Mouse (Mus musculus): ENCODE data around the gene Rras2. TPM values are rescaled to one million over a fixed set of nuclear protein-coding genes. Genes with fewer than 3 reads are reported as not detected.

The Rras2 gene
- total RNA-seq, 1 experiment from 2014 or later: 9.2 TPM

GRCm38 (mm10) chr7:114118180-114118579 is 599 bp upstream of the Rras2 start:
- ATAC-seq (replicated peaks in 1 of 2; ENCODE audit: insufficient read depth in 1 of 2, low FRiP score in 2 of 2, low TSS enrichment in 1 of 2, low read depth in 1 of 2, poor library complexity in 2 of 2, severe bottlenecking in 2 of 2): no peak

- peak in 1 of 2 experiments; percentile 29; a peak in 1 of 4 replicates for ATAC-seq (replicated peaks in 1 of 2; ENCODE audit: insufficient read depth in 1 of 2, low FRiP score in 2 of 2, low TSS enrichment in 1 of 2, low read depth in 1 of 2, poor library complexity in 2 of 2, severe bottlenecking in 2 of 2)
Observed at GRCm38 (mm10) chr7:114116711-114117351, 750 bp downstream of the Rras2 start.

- no peak for ATAC-seq (replicated peaks in 1 of 2; ENCODE audit: insufficient read depth in 1 of 2, low FRiP score in 2 of 2, low TSS enrichment in 1 of 2, low read depth in 1 of 2, poor library complexity in 2 of 2, severe bottlenecking in 2 of 2)
Observed at GRCm38 (mm10) chr7:114115961-114116360, 1.6 kb downstream of the Rras2 start.

GRCm38 (mm10) chr7:114114976-114115375 is 2.6 kb downstream of the Rras2 start:
- no peak for ATAC-seq (replicated peaks in 1 of 2; ENCODE audit: insufficient read depth in 1 of 2, low FRiP score in 2 of 2, low TSS enrichment in 1 of 2, low read depth in 1 of 2, poor library complexity in 2 of 2, severe bottlenecking in 2 of 2)

GRCm38 (mm10) chr7:114114284-114114683 is 3.3 kb downstream of the Rras2 start:
- ATAC-seq (replicated peaks in 1 of 2; ENCODE audit: insufficient read depth in 1 of 2, low FRiP score in 2 of 2, low TSS enrichment in 1 of 2, low read depth in 1 of 2, poor library complexity in 2 of 2, severe bottlenecking in 2 of 2): no peak

GRCm38 (mm10) chr7:114110500-114110899 is 7.1 kb downstream of the Rras2 start:
- no peak for ATAC-seq (replicated peaks in 1 of 2; ENCODE audit: insufficient read depth in 1 of 2, low FRiP score in 2 of 2, low TSS enrichment in 1 of 2, low read depth in 1 of 2, poor library complexity in 2 of 2, severe bottlenecking in 2 of 2)

GRCm38 (mm10) chr7:114105886-114106285 is 11.7 kb downstream of the Rras2 start:
- no peak for ATAC-seq (replicated peaks in 1 of 2; ENCODE audit: insufficient read depth in 1 of 2, low FRiP score in 2 of 2, low TSS enrichment in 1 of 2, low read depth in 1 of 2, poor library complexity in 2 of 2, severe bottlenecking in 2 of 2)

- no peak for ATAC-seq (replicated peaks in 1 of 2; ENCODE audit: insufficient read depth in 1 of 2, low FRiP score in 2 of 2, low TSS enrichment in 1 of 2, low read depth in 1 of 2, poor library complexity in 2 of 2, severe bottlenecking in 2 of 2)
Observed at GRCm38 (mm10) chr7:114103629-114104347, 13.8 kb downstream of the Rras2 start.

GRCm38 (mm10) chr7:114103152-114103551 is 14.4 kb downstream of the Rras2 start:
- ATAC-seq (replicated peaks in 1 of 2; ENCODE audit: insufficient read depth in 1 of 2, low FRiP score in 2 of 2, low TSS enrichment in 1 of 2, low read depth in 1 of 2, poor library complexity in 2 of 2, severe bottlenecking in 2 of 2): no peak

- ATAC-seq (replicated peaks in 1 of 2; ENCODE audit: insufficient read depth in 1 of 2, low FRiP score in 2 of 2, low TSS enrichment in 1 of 2, low read depth in 1 of 2, poor library complexity in 2 of 2, severe bottlenecking in 2 of 2): no peak
Observed at GRCm38 (mm10) chr7:114102609-114103008, 15.0 kb downstream of the Rras2 start.

- ATAC-seq (replicated peaks in 1 of 2; ENCODE audit: insufficient read depth in 1 of 2, low FRiP score in 2 of 2, low TSS enrichment in 1 of 2, low read depth in 1 of 2, poor library complexity in 2 of 2, severe bottlenecking in 2 of 2): no peak
Observed at GRCm38 (mm10) chr7:114101412-114101811, 16.2 kb downstream of the Rras2 start.

- ATAC-seq (replicated peaks in 1 of 2; ENCODE audit: insufficient read depth in 1 of 2, low FRiP score in 2 of 2, low TSS enrichment in 1 of 2, low read depth in 1 of 2, poor library complexity in 2 of 2, severe bottlenecking in 2 of 2): no peak
Observed at GRCm38 (mm10) chr7:114093548-114094174, 23.9 kb downstream of the Rras2 start.

GRCm38 (mm10) chr7:114090892-114091545 is 26.6 kb downstream of the Rras2 start:
- no peak for ATAC-seq (replicated peaks in 1 of 2; ENCODE audit: insufficient read depth in 1 of 2, low FRiP score in 2 of 2, low TSS enrichment in 1 of 2, low read depth in 1 of 2, poor library complexity in 2 of 2, severe bottlenecking in 2 of 2)

GRCm38 (mm10) chr7:114090231-114090630 is 27.4 kb downstream of the Rras2 start:
- ATAC-seq (replicated peaks in 1 of 2; ENCODE audit: insufficient read depth in 1 of 2, low FRiP score in 2 of 2, low TSS enrichment in 1 of 2, low read depth in 1 of 2, poor library complexity in 2 of 2, severe bottlenecking in 2 of 2): no peak

GRCm38 (mm10) chr7:114088918-114089317 is 28.7 kb downstream of the Rras2 start:
- no peak for ATAC-seq (replicated peaks in 1 of 2; ENCODE audit: insufficient read depth in 1 of 2, low FRiP score in 2 of 2, low TSS enrichment in 1 of 2, low read depth in 1 of 2, poor library complexity in 2 of 2, severe bottlenecking in 2 of 2)

GRCm38 (mm10) chr7:114087986-114088385 is 29.6 kb downstream of the Rras2 start:
- ATAC-seq (replicated peaks in 1 of 2; ENCODE audit: insufficient read depth in 1 of 2, low FRiP score in 2 of 2, low TSS enrichment in 1 of 2, low read depth in 1 of 2, poor library complexity in 2 of 2, severe bottlenecking in 2 of 2): no peak; a peak in 1 of 4 replicates

GRCm38 (mm10) chr7:114087341-114087740 is 30.2 kb downstream of the Rras2 start:
- no peak for ATAC-seq (replicated peaks in 1 of 2; ENCODE audit: insufficient read depth in 1 of 2, low FRiP score in 2 of 2, low TSS enrichment in 1 of 2, low read depth in 1 of 2, poor library complexity in 2 of 2, severe bottlenecking in 2 of 2)
